Mouse (Mus musculus) skeletal muscle tissue, adult 2 months (tissue): ENCODE results near the gene Trmt61a.
"Not testable (repeated sequence)": the region's sequence is repeated elsewhere in the genome, so short reads cannot be mapped to it uniquely, and the experiment has no call there.

Experiments used
- DNase-seq: peaks from one replicate; pipeline ENCODE4 v3.0.0-alpha.2; 2012; ENCODE audit warnings: low read depth, low spot score

Trmt61a gene

GRCm38 (mm10) chr12:111677882-111678669 is at the start of gene Trmt61a:
TSS of gene Trmt61a (plus strand) at chr12:111678105.
- DNase-seq = peak; percentile 96

DNA sequence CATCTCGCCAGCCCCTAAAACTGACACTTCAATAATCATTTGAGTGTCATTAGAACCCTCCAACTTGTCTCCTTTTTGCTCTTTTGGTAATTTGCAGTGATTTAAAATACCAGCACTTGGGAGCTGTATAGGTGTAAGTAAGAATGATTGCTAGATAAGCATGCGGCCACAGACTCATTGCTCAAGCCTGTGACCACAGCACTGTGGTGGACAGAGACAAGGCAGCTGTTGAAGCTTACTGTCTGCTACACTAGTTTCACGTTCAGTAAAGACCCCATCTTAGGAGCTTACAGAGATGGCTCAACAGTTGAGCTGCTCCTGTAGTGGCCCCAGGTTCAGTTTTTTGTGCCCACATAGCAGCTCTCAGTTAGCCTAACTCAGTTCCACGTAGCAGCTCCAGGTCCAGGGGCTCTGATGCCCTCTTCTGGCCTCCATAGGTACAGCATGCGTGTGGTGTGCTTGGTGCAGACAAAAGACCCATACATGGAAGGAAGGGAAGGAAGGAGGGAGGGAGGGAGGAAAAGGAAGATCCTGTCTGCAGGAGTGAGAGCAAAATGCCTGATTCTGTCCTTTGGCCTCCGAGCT is 29.8 kb upstream of the Trmt61a start:
- DNase-seq = no peak

DNA sequence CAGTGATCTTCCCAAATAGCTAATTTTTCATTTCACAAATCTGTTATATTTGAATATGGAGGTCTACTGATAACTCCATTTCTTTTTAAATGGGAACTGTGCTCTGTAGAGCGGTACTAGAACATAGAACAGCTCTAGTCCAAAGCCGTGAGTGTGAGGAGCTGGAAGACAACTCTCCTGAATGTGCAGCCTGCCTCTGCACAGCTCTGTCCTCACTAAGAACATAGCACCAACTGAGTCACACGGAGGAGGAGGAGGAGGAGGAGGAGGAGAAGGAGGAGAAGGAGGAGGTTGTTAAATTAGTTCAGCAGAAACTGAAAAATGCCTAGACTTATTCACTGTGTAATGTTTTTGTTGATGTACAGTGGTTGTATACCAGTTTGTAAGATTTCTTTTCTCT is 25.0 kb upstream of the Trmt61a start:
- no peak for DNase-seq

DNA sequence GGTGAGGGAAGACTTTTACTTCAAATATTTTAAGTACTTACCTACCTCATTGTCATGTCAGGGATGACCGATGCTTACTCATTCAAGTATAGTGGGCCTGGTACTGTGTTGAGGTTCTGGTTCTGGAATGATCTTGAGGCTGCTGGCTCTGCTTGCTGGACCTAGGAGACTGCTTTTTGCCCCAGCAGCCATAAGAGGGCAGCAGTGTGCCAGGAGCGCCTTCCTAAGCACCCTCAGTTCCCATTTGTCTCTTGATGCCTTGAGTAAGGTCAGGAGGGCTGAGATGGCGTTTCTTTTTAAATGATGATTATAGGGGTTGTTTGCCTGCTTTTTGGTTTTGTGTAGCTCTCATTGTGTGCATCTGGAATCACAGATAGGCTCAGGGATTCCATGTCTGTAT is 24.5 kb upstream of the Trmt61a start:
- DNase-seq = peak; percentile 47

DNA sequence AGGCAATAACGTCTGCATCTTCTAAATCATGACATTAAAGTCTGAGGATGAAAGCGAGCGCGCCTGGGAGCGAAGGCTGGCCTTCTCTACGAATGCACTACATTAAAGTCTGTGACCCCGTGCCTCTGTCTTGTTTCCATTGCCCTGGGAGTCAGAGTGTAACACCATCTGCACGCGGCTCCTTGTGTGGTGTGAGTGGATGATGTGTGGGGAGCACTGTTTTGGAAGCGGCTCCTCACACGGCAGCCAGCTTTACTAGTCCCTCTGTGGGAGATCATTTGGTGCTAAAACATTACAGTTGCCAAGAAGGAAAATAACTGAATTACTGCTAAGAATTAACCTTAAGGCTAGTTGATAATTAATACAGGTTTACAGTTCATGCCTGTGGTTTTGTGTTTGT is 22.2 kb upstream of the Trmt61a start:
- no peak for DNase-seq

GRCm38 (mm10) chr12:111659331-111659730 is 18.6 kb upstream of the Trmt61a start:
- no peak for DNase-seq

DNA sequence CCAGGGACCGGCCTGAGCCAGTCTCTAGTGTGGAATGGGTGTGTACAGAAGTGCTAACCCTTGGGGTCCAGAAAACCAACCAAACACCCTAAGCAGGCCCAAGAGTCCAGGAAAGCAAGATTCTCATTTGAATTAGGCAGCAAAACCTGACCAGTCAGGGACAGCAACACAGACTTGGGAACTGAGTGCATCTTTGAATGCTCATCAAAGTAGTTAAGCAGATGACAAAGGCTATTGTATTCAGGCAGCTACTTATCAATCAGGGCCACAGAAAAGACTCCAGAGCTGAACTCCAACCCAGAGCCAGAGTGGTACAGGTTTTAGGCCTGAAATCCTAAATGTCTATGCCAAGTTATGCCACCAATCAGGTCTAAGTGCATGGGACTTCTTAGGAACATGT is 17.3 kb upstream of the Trmt61a start:
- DNase-seq = no peak

- not testable (repeated sequence) for DNase-seq
Observed at GRCm38 (mm10) chr12:111661554-111661953, 16.4 kb upstream of the Trmt61a start.

- no peak for DNase-seq
Observed at GRCm38 (mm10) chr12:111663228-111664143, 14.4 kb upstream of the Trmt61a start.

GRCm38 (mm10) chr12:111664144-111664634 is 13.7 kb upstream of the Trmt61a start:
- no peak for DNase-seq

GRCm38 (mm10) chr12:111665041-111665880 is 12.6 kb upstream of the Trmt61a start:
- DNase-seq = no peak

- DNase-seq = no peak
Observed at GRCm38 (mm10) chr12:111666380-111666779, 11.5 kb upstream of the Trmt61a start.

- DNase-seq = no peak
Observed at GRCm38 (mm10) chr12:111667421-111667820, 10.5 kb upstream of the Trmt61a start.

GRCm38 (mm10) chr12:111668457-111668912 is 9.4 kb upstream of the Trmt61a start:
- DNase-seq = peak; percentile 92

DNA sequence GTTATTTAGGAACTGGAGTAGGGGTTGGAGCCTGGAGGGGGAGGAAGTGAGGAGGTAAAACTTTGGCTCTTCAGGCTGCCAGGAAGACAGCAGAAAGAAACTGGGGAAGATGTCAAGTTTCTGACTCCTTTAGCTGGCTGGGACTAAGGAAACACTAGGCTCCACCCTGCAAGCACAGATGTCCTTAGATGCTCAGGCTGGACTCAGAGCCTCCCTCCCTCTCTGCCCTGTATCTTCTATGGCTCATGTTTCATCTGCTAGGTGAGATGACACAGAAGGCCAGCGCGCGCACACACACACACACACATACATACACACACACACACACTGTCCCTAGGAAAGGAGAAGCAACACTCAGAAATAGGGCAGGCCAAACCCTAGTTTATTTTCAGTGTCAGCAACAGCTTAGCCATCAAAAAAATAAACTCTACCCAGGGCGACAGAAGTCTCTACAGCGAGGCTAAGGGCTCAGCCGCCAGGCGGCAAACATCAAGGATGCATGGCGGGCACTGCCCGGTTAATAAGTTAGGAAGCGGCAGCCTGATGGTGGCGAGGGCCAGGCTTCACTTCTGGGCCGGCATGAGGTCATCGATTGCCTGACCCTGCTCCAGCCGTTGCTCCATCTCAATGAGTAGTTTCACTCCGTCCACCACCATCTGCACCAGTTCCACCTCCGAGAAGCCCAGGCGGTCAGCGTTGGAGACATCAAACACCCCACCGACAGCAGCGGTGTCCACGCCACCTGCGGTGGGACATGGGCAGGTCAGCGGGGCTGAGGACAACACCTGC is 8.7 kb upstream of the Trmt61a start:
- peak; percentile 84 for DNase-seq

DNA sequence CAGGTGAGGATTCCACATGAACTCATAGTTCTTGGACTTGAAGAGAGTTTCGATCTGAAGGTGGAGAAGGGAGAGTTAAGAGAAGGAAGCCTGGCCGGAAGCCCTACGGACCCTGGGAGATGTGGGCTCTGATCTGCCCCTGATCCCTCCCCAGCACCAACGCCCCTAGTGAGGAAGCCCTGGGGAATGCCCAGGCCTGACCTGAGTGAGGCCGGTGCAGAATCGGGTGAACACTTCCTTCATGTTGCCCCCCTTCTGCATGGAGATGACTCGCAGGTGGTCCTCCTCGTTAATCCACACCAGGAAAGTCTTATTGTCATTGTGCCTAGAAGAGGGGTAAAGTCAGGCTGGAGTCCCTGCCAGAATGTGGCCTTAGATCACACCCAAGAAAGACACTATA is 7.9 kb upstream of the Trmt61a start:
- no peak for DNase-seq

DNA sequence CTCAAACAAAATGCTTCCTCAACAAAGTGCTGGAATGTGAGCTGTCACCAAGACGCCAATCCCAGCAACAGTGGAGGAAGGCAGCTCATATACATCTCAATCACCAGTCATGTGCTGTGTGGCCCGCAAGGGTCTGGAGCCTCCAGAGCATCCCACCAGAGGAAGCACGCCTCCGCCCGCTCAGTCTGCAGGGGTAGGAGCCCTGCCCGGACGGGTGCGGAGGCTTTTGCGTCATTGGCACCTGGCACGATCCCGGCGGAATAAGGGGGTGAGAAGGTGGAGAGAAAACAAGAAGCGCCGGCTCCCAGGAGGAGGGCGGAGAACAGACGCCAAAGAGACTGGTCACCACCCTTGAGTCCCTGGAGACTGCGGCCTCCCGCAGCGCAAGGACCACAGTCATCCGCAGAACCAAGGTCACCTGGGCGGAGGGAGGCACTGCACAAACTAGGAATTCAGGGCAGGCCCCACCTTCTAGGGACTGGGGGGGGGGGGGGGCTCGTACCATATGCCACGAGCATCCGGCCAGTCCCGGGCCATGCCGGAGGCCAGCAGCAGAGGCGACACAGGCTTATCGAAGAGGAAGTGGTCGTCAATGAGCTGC is 7.4 kb upstream of the Trmt61a start:
- no peak for DNase-seq

GRCm38 (mm10) chr12:111670976-111671375 is 6.9 kb upstream of the Trmt61a start:
- DNase-seq = no peak

GRCm38 (mm10) chr12:111671431-111671902 is 6.4 kb upstream of the Trmt61a start:
- no peak for DNase-seq

DNA sequence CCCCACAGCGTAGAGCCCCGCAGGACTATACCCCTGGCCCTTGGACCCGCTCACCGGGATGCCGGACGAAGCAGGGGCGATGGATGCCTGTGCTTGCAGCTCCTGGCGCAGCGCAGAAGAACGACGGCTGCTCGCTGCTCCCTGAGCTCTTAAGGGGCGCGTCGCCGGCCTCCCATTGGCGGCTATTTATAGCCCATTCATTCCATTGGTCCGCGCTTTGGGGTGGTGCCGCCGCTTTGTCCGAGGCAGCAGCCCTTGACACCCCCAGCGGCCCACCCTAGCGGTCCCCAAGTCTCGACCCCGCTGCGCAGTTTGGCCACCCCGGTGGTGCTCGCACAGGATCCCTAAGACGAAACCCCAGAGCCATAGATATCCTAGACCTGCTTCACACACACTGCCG is 5.7 kb upstream of the Trmt61a start, which contains the start of gene Ckb:
Ckb (minus strand) TSS at position 163 of the 400 bp plus-strand sequence.
- DNase-seq = peak; percentile 67
